Comparison of ENCODE assay signal across 9 mouse cellular contexts in genomic region chr9:46246752-46247324, GRCm38 (mm10). TPM values are rescaled to one million over a fixed set of nuclear protein-coding genes. Genes with fewer than 3 reads are reported as not detected.
A peak's percentile ranks its signal among the peaks of the same experiment; 100 is the strongest.
DNase-seq lines count a peak whose midpoint lies in the region; ATAC-seq and TF ChIP-seq lines count a peak whose summit lies in the region.
"Had no signal": no experiment of that assay in that cellular context is flagged by ENCODE, and none has a peak within 500 bp of the region (broad histone marks: within the 10 kb centered on the region; RNA-seq: fewer than 3 reads in every experiment).

No protein-coding gene starts in this region.

- ATAC-seq in forebrain, embryonic 14.5 days, result peak; percentile 77
- no peak for ATAC-seq in intestine, postnatal 0 days
- peak; percentile 83 for ATAC-seq in midbrain, embryonic 13.5 days
- peak; percentile 62; the same call in 1 of the 2 replicates for ATAC-seq in stomach, embryonic 15.5 days (ENCODE audit: insufficient read depth, low FRiP score, low read depth)

- DNase-seq in left cerebral cortex, adult 11 months (ENCODE audit: low spot score), result peak; percentile 55
- DNase-seq in left cerebral cortex, adult 8-10 months (ENCODE audit: low spot score in 2 of 2), result no peak
- peak; percentile 72 for DNase-seq in c-Kit-positive CD71-negative TER-119-negative erythroid progenitor cells, embryonic 14.5 days (ENCODE audit: low read depth)
- DNase-seq in forebrain, embryonic 14.5 days (ENCODE audit: low spot score), result peak; percentile 94
- peak; percentile 72 for DNase-seq in limb, embryonic 10.5 days (ENCODE audit: low spot score)

- H3K4me1 ChIP-seq in forebrain, embryonic 14.5 days (ENCODE audit: control insufficient read depth, insufficient read depth, low read length), result no peaks in the 10 kb centered on the region
- H3K4me1 ChIP-seq in intestine, postnatal 0 days (replicated peaks; ENCODE audit: control insufficient read depth, insufficient read depth, low read length), result no peaks in the 10 kb centered on the region
- H3K4me1 ChIP-seq in limb, embryonic 10.5 days, result peaks cover 17% of the 10 kb centered on the region
- no peaks in the 10 kb centered on the region for H3K4me1 ChIP-seq in midbrain, embryonic 13.5 days (replicated peaks)
- peaks cover 9% of the 10 kb centered on the region; the same call in 1 of the 2 replicates for H3K4me1 ChIP-seq in stomach, embryonic 15.5 days
- H3K4me1 ChIP-seq: embryonic facial prominence, embryonic 12.5 days had no signal

- H3K27me3 ChIP-seq in forebrain, embryonic 14.5 days (replicated peaks; ENCODE audit: control insufficient read depth, insufficient read depth, low read length), result no peaks in the 10 kb centered on the region
- H3K27me3 ChIP-seq in intestine, postnatal 0 days (replicated peaks; ENCODE audit: control insufficient read depth, insufficient read depth, low read length), result no peaks in the 10 kb centered on the region
- H3K27me3 ChIP-seq in limb, embryonic 10.5 days (ENCODE audit: low read depth, poor library complexity, severe bottlenecking), result no peaks in the 10 kb centered on the region
- peaks cover 25% of the 10 kb centered on the region for H3K27me3 ChIP-seq in midbrain, embryonic 13.5 days
- no peaks in the 10 kb centered on the region for H3K27me3 ChIP-seq in stomach, embryonic 15.5 days (replicated peaks)
- H3K27me3 ChIP-seq: embryonic facial prominence, embryonic 12.5 days had no signal

- peak; percentile 92 for TF ChIP-seq CTCF in intestine, postnatal 0 days (IDR thresholded peaks at IDR 0.05; ENCODE audit: low read depth)

- no peak overlapping the region for H3K4me3 ChIP-seq in forebrain, embryonic 14.5 days (ENCODE audit: low read depth, low read length)
- no peak overlapping the region for H3K4me3 ChIP-seq in intestine, postnatal 0 days (ENCODE audit: low read depth, low read length)
- H3K4me3 ChIP-seq in limb, embryonic 10.5 days, result no peak overlapping the region
- no peak overlapping the region for H3K4me3 ChIP-seq in midbrain, embryonic 13.5 days (replicated peaks)
- no peak overlapping the region for H3K4me3 ChIP-seq in stomach, embryonic 15.5 days (replicated peaks)
- H3K4me3 ChIP-seq: embryonic facial prominence, embryonic 12.5 days had no signal

- no peaks in the 10 kb centered on the region for H3K9me3 ChIP-seq in forebrain, embryonic 14.5 days (replicated peaks; ENCODE audit: control insufficient read depth, low read length)
- H3K9me3 ChIP-seq in intestine, postnatal 0 days (ENCODE audit: control insufficient read depth), result no peaks in the 10 kb centered on the region
- no peaks in the 10 kb centered on the region for H3K9me3 ChIP-seq in limb, embryonic 10.5 days (replicated peaks)
- no peaks in the 10 kb centered on the region for H3K9me3 ChIP-seq in midbrain, embryonic 13.5 days
- no peaks in the 10 kb centered on the region for H3K9me3 ChIP-seq in stomach, embryonic 15.5 days
- H3K9me3 ChIP-seq: embryonic facial prominence, embryonic 12.5 days had no signal

- H3K36me3 ChIP-seq in forebrain, embryonic 14.5 days (ENCODE audit: control insufficient read depth, insufficient read depth, low read length), result no peaks in the 10 kb centered on the region
- H3K36me3 ChIP-seq in intestine, postnatal 0 days (ENCODE audit: control insufficient read depth, insufficient read depth), result peaks cover 6% of the 10 kb centered on the region; the same call in 1 of the 2 replicates
- H3K36me3 ChIP-seq in limb, embryonic 10.5 days, result no peaks in the 10 kb centered on the region
- no peaks in the 10 kb centered on the region for H3K36me3 ChIP-seq in midbrain, embryonic 13.5 days
- no peaks in the 10 kb centered on the region for H3K36me3 ChIP-seq in stomach, embryonic 15.5 days
- H3K36me3 ChIP-seq: embryonic facial prominence, embryonic 12.5 days had no signal

- H3K4me2 ChIP-seq in forebrain, embryonic 14.5 days (ENCODE audit: low read length), result no peak overlapping the region
- peak overlapping the region; percentile 30; the same call in 1 of the 2 replicates for H3K4me2 ChIP-seq in intestine, postnatal 0 days (replicated peaks; ENCODE audit: low read depth)
- H3K4me2 ChIP-seq in midbrain, embryonic 13.5 days (replicated peaks), result no peak overlapping the region
- no peak overlapping the region for H3K4me2 ChIP-seq in stomach, embryonic 15.5 days
- H3K4me2 ChIP-seq: embryonic facial prominence, embryonic 12.5 days had no signal

- H3K27ac ChIP-seq in forebrain, embryonic 14.5 days (ENCODE audit: low read depth, low read length), result no peak overlapping the region
- no peak overlapping the region for H3K27ac ChIP-seq in intestine, postnatal 0 days (ENCODE audit: low read depth, low read length)
- no peak overlapping the region for H3K27ac ChIP-seq in limb, embryonic 10.5 days
- H3K27ac ChIP-seq in midbrain, embryonic 13.5 days, result no peak overlapping the region
- no peak overlapping the region for H3K27ac ChIP-seq in stomach, embryonic 15.5 days
- H3K27ac ChIP-seq: embryonic facial prominence, embryonic 12.5 days had no signal

- no peak overlapping the region for H3K9ac ChIP-seq in forebrain, embryonic 14.5 days (ENCODE audit: low read length)
- H3K9ac ChIP-seq in intestine, postnatal 0 days (ENCODE audit: low read depth, low read length), result no peak overlapping the region
- H3K9ac ChIP-seq in midbrain, embryonic 13.5 days (replicated peaks), result no peak overlapping the region
- H3K9ac ChIP-seq in stomach, embryonic 15.5 days, result no peak overlapping the region
- H3K9ac ChIP-seq: embryonic facial prominence, embryonic 12.5 days had no signal

- WGBS in forebrain, embryonic 14.5 days, result 25% methylated on average over 11 of the region's 11 CpGs
- WGBS in intestine, postnatal 0 days, result 17% methylated on average over 11 of the region's 11 CpGs
- 23% methylated on average over 11 of the region's 11 CpGs for WGBS in limb, embryonic 10.5 days
- 22% methylated on average over 11 of the region's 11 CpGs for WGBS in midbrain, embryonic 13.5 days
- WGBS in stomach, embryonic 15.5 days, result 21% methylated on average over 11 of the region's 11 CpGs

RNA-seq across cellular contexts. Expression of gene Apoa4, which starts 6.3 kb away (rescaled TPM):
- total RNA-seq in left cerebral cortex, adult 8-10 months (2022), result not detected
- polyA plus RNA-seq in forebrain, embryonic 14.5 days (2014; fragmentation: Nextera tagmentation; extraction: Ambion mirVana), result not detected in 2 replicates
- 27,935 and 31,935 TPM in 2 replicates for polyA plus RNA-seq in intestine, postnatal 0 days (2015; fragmentation: Nextera tagmentation; extraction: Ambion mirVana)
- 0.13 TPM in 1 of 2 replicates, not detected in the other for polyA plus RNA-seq in limb, embryonic 10.5 days (2016; fragmentation: Nextera tagmentation; extraction: Ambion mirVana)
- 0.08 and 0.57 TPM in 2 replicates for polyA plus RNA-seq in midbrain, embryonic 13.5 days (2015; fragmentation: Nextera tagmentation; extraction: Ambion mirVana)
- 86.6 and 91.9 TPM in 2 replicates for polyA plus RNA-seq in stomach, embryonic 15.5 days (2015; fragmentation: Nextera tagmentation; extraction: Ambion mirVana)
- polyA plus RNA-seq: embryonic facial prominence, embryonic 12.5 days had no signal

RNA-seq across cellular contexts. Expression of gene Apoc3, which starts 11.4 kb away (rescaled TPM):
- 1 to 10 TPM in 3 of 4 experiments, not detected in 1; 1.4 to 1.6 (median 1.6) TPM for total RNA-seq in left cerebral cortex, adult 8-10 months (2022)
- not detected in 2 replicates for polyA plus RNA-seq in forebrain, embryonic 14.5 days (2014; fragmentation: Nextera tagmentation; extraction: Ambion mirVana)
- polyA plus RNA-seq in intestine, postnatal 0 days (2015; fragmentation: Nextera tagmentation; extraction: Ambion mirVana), result 8,073 and 8,903 TPM in 2 replicates
- not detected in 2 replicates for polyA plus RNA-seq in limb, embryonic 10.5 days (2016; fragmentation: Nextera tagmentation; extraction: Ambion mirVana)
- polyA plus RNA-seq in midbrain, embryonic 13.5 days (2015; fragmentation: Nextera tagmentation; extraction: Ambion mirVana), result not detected in 2 replicates
- 46.5 and 53.1 TPM in 2 replicates for polyA plus RNA-seq in stomach, embryonic 15.5 days (2015; fragmentation: Nextera tagmentation; extraction: Ambion mirVana)
- polyA plus RNA-seq: embryonic facial prominence, embryonic 12.5 days had no signal

RNA-seq across cellular contexts. Expression of gene Apoa1, which starts 18.5 kb away (rescaled TPM):
- total RNA-seq in left cerebral cortex, adult 8-10 months (2022), result under 1 TPM in 3 of 4 experiments, not detected in 1; 0.36 to 0.43 (median 0.37) TPM
- 1.6 and 2.0 TPM in 2 replicates for polyA plus RNA-seq in forebrain, embryonic 14.5 days (2014; fragmentation: Nextera tagmentation; extraction: Ambion mirVana)
- 28,401 and 28,927 TPM in 2 replicates for polyA plus RNA-seq in intestine, postnatal 0 days (2015; fragmentation: Nextera tagmentation; extraction: Ambion mirVana)
- 1.3 and 1.7 TPM in 2 replicates for polyA plus RNA-seq in limb, embryonic 10.5 days (2016; fragmentation: Nextera tagmentation; extraction: Ambion mirVana)
- polyA plus RNA-seq in midbrain, embryonic 13.5 days (2015; fragmentation: Nextera tagmentation; extraction: Ambion mirVana), result 2.9 and 3.3 TPM in 2 replicates
- polyA plus RNA-seq in stomach, embryonic 15.5 days (2015; fragmentation: Nextera tagmentation; extraction: Ambion mirVana), result 515 and 597 TPM in 2 replicates

RNA-seq across cellular contexts. Expression of gene Apoa5, which starts 21.6 kb away (rescaled TPM):
- total RNA-seq in left cerebral cortex, adult 8-10 months (2022), result not detected
- polyA plus RNA-seq in forebrain, embryonic 14.5 days (2014; fragmentation: Nextera tagmentation; extraction: Ambion mirVana), result not detected in 2 replicates
- 0.56 and 0.64 TPM in 2 replicates for polyA plus RNA-seq in intestine, postnatal 0 days (2015; fragmentation: Nextera tagmentation; extraction: Ambion mirVana)
- polyA plus RNA-seq in limb, embryonic 10.5 days (2016; fragmentation: Nextera tagmentation; extraction: Ambion mirVana), result 0.20 TPM in 1 of 2 replicates, not detected in the other
- polyA plus RNA-seq in midbrain, embryonic 13.5 days (2015; fragmentation: Nextera tagmentation; extraction: Ambion mirVana), result not detected in 2 replicates
- polyA plus RNA-seq in stomach, embryonic 15.5 days (2015; fragmentation: Nextera tagmentation; extraction: Ambion mirVana), result 0.17 and 0.26 TPM in 2 replicates
- polyA plus RNA-seq: embryonic facial prominence, embryonic 12.5 days had no signal

RNA-seq across cellular contexts. Expression of gene Zpr1, which starts 26.0 kb away (rescaled TPM):
- total RNA-seq in left cerebral cortex, adult 8-10 months (2022), result 10 to 100 TPM; 41.4 to 46.2 (median 43.4) TPM
- polyA plus RNA-seq in forebrain, embryonic 14.5 days (2014; fragmentation: Nextera tagmentation; extraction: Ambion mirVana), result 68.8 and 70.1 TPM in 2 replicates
- 21.6 and 24.4 TPM in 2 replicates for polyA plus RNA-seq in intestine, postnatal 0 days (2015; fragmentation: Nextera tagmentation; extraction: Ambion mirVana)
- polyA plus RNA-seq in limb, embryonic 10.5 days (2016; fragmentation: Nextera tagmentation; extraction: Ambion mirVana), result 77.1 and 80.9 TPM in 2 replicates
- polyA plus RNA-seq in midbrain, embryonic 13.5 days (2015; fragmentation: Nextera tagmentation; extraction: Ambion mirVana), result 54.5 and 61.0 TPM in 2 replicates
- polyA plus RNA-seq in stomach, embryonic 15.5 days (2015; fragmentation: Nextera tagmentation; extraction: Ambion mirVana), result 52.2 and 55.9 TPM in 2 replicates

Comparison
In these comparisons a context has a peak if more than half of its experiments do, and no peak if none do; other contexts are left out.
1. DNase-seq: peak in left cerebral cortex, adult 11 months (single experiment), c-Kit-positive CD71-negative TER-119-negative erythroid progenitor cells, embryonic 14.5 days (single experiment), forebrain, embryonic 14.5 days (single experiment) and limb, embryonic 10.5 days (single experiment); none in left cerebral cortex, adult 8-10 months (0 of 2).
2. RNA of gene Apoa4, which starts 6.3 kb away (polyA plus RNA-seq): 27,935 to 31,935 TPM in intestine, postnatal 0 days; 86.6 to 91.9 TPM in stomach, embryonic 15.5 days, 0.08 to 0.57 TPM in midbrain, embryonic 13.5 days, not detected in forebrain, embryonic 14.5 days and 0.13 TPM in limb, embryonic 10.5 days; every median in the first group is over 100 times any median in the second.
3. RNA of gene Apoc3, which starts 11.4 kb away (polyA plus RNA-seq): 8,073 to 8,903 TPM in intestine, postnatal 0 days; 46.5 to 53.1 TPM in stomach, embryonic 15.5 days, not detected in limb, embryonic 10.5 days, not detected in forebrain, embryonic 14.5 days and not detected in midbrain, embryonic 13.5 days; every median in the first group is over 100 times any median in the second.
4. RNA of gene Apoa1, which starts 18.5 kb away (polyA plus RNA-seq): 28,401 to 28,927 TPM in intestine, postnatal 0 days and 515 to 597 TPM in stomach, embryonic 15.5 days; 2.9 to 3.3 TPM in midbrain, embryonic 13.5 days, 1.3 to 1.7 TPM in limb, embryonic 10.5 days and 1.6 to 2.0 TPM in forebrain, embryonic 14.5 days; every median in the first group is over 100 times any median in the second.